Mouse (Mus musculus) limb, embryonic 14.5 days (tissue): ENCODE data around the gene Capn12. TPM values are rescaled to one million over a fixed set of nuclear protein-coding genes. Genes with fewer than 3 reads are reported as not detected.

Experiments used
- ATAC-seq: fragments of 200-750 bp; cut with Nextera tagmentation; 2 replicates; pipeline ENCODE4 v1.8.0; 2017; ENCODE audit warnings: low read depth, moderate number of reproducible peaks, moderate TSS enrichment; ENCODE audit not compliant: low FRiP score
- DNase-seq: peaks from one replicate; pipeline ENCODE4 v3.0.0-alpha.2; 2015; ENCODE audit warnings: low spot score
- H3K27ac ChIP-seq: fragments of 300-500 bp; sonication (generic); replicated peaks from 2 replicates; pipeline ENCODE4 v1.5.1; 2014; ENCODE audit warnings: low read depth, mild to moderate bottlenecking, low read length, moderate library complexity, mixed read lengths
- H3K27me3 ChIP-seq: fragments of 300-500 bp; sonication (generic); 2 replicates; pipeline ENCODE4 v1.6.1; 2014; ENCODE audit warnings: low read length, mixed read lengths; ENCODE audit not compliant: control insufficient read depth, insufficient read depth
- H3K36me3 ChIP-seq: fragments of 300-500 bp; sonication (generic); 2 replicates; pipeline ENCODE4 v1.6.1; 2014; ENCODE audit warnings: mild to moderate bottlenecking, low read length, moderate library complexity, mixed read lengths; ENCODE audit not compliant: control insufficient read depth, insufficient read depth
- H3K4me1 ChIP-seq: fragments of 300-500 bp; sonication (generic); 2 replicates; pipeline ENCODE4 v1.6.1; 2014; ENCODE audit warnings: antibody characterized with exemption, low read length, mixed read lengths; ENCODE audit not compliant: control insufficient read depth, insufficient read depth
- H3K4me2 ChIP-seq: fragments of 300-500 bp; sonication (generic); replicated peaks from 2 replicates; pipeline ENCODE4 v1.6.1; 2014; ENCODE audit warnings: low read depth, mild to moderate bottlenecking, low read length, moderate library complexity; ENCODE audit not compliant: severe bottlenecking
- H3K4me3 ChIP-seq: fragments of 300-500 bp; sonication (generic); replicated peaks from 2 replicates; pipeline ENCODE4 v1.5.1; 2014; ENCODE audit warnings: low read length
- H3K9ac ChIP-seq: fragments of 300-500 bp; sonication (generic); 2 replicates; pipeline ENCODE4 v1.6.1; 2014; ENCODE audit warnings: mild to moderate bottlenecking, low read depth, low read length, moderate library complexity; ENCODE audit not compliant: severe bottlenecking
- H3K9me3 ChIP-seq: fragments of 300-500 bp; sonication (generic); 2 replicates; pipeline ENCODE4 v1.6.1; 2016; ENCODE audit warnings: low read length; ENCODE audit not compliant: control insufficient read depth
- POLR2A ChIP-seq: fragments of 200-500 bp; IDR thresholded peaks from 2 replicates; pipeline ENCODE4 v1.8.0; 2012; ENCODE audit warnings: inconsistent platforms, mild to moderate bottlenecking, moderate library complexity, borderline replicate concordance; ENCODE audit not compliant: insufficient read depth, insufficient read length; ENCODE audit errors: extremely low read depth
- WGBS: fragments of 180-500 bp; shearing (Covaris S2); extraction: QIAGEN DNeasy Blood & Tissue Kit; methylation state at CpG from one replicate; pipeline ENCODE4 v1.1.7; 2014; 5-methylcytosine and 5-hydroxymethylcytosine counted together
- polyA plus RNA-seq, 2 experiments: library from polyadenylated mRNA; depleted of rRNA in 1 of 2; stranded (reverse) in 1 of 2; unstranded in 1 of 2; fragments of >200 nt; fragmentation: Nextera tagmentation in 1 of 2; extraction: Ambion mirVana in 1 of 2; gene quantifications; 2 replicates each; pipeline versions ENCODE4 v1.2.1 to v1.2.3; 2012 to 2014

The Capn12 gene
- polyA plus RNA-seq, 2 experiments = 0.25 to 0.58 TPM

GRCm38 (mm10) chr7:28921722-28922465, 40.7 kb downstream of the Capn12 start:
- H3K4me1 ChIP-seq = peaks cover 73% of the 10 kb centered on the region
- no peak overlapping the region for H3K9ac ChIP-seq
- peak overlapping the region; percentile 89; the same call in 1 of the 2 replicates for H3K27ac ChIP-seq
- H3K27me3 ChIP-seq = no peaks in the 10 kb centered on the region
- ATAC-seq (no peak), DNase-seq (no peak)
- 85% methylated on average over 8 of the region's 8 CpGs for WGBS
- H3K9me3 ChIP-seq = no peaks in the 10 kb centered on the region
- H3K4me2 ChIP-seq = no peak overlapping the region
- H3K36me3 ChIP-seq = peaks cover 36% of the 10 kb centered on the region
- no peak overlapping the region for H3K4me3 ChIP-seq
- TF ChIP-seq POLR2A = no peak

DNA sequence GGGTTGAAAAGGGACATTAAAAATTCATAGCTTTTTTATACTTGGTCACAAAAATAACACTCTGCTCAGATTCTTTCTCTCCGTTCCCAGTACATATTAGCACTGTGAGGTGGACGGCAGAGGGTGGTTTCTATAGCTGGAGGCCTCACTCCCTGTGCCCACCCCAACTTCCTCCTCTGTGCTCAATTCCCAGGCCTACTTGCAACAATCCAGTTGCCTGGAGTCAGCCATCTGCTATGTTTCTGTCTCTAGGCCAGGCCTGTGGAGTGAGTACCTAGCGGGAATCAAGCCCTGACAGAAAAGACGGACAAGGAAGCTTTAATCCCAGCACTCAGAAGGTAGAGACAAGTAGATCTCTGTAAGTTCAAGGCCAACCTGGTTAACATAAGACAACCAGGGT, 41.4 kb downstream of the Capn12 start:
- Histone ChIP-seq H3K27ac (peak overlapping the region; percentile 89), H3K27me3 (no peaks in the 10 kb centered on the region), H3K9me3 (no peaks in the 10 kb centered on the region), H3K4me2 (0 out of 2 replicates have a peak overlapping the region, but pooled peaks have one; percentile 7), H3K36me3 (peaks cover 29% of the 10 kb centered on the region), H3K9ac (no peak overlapping the region), H3K4me3 (no peak overlapping the region), H3K4me1 (peaks cover 73% of the 10 kb centered on the region)
- WGBS = 67% methylated on average over 4 of the region's 4 CpGs
- TF ChIP-seq POLR2A = no peak
- ATAC-seq (no peak), DNase-seq (no peak)

DNA sequence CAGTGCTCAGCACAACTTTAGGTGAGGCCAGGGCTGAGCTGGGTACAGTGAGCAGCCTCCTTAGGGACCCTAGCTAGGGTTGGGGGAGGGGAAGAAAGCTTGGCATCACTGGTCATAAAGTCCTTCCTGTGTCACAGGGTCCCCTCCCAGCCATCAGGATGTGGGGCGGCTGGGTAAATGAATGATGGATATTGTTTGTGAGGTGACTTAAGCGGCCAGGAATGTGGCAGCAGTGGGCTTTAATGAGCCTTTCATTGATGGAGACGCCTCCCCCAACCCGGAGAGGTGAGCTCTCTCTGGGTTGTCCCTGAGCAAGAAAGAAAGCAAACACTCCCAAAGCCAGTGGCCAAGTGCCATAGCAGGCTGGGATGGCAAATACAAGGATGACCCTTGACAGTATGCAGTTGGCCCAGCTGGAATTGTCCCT, 42.7 kb downstream of the Capn12 start:
- DNase-seq (peak; percentile 69), ATAC-seq (peak; percentile 70)
- Histone ChIP-seq H3K27ac (peak overlapping the region; percentile 89), H3K27me3 (no peaks in the 10 kb centered on the region), H3K4me3 (no peak overlapping the region), H3K36me3 (peaks cover 17% of the 10 kb centered on the region), H3K9me3 (no peaks in the 10 kb centered on the region), H3K4me2 (peak overlapping the region; percentile 27), H3K9ac (0 out of 2 replicates have a peak overlapping the region, but pooled peaks have one; percentile 40), H3K4me1 (peaks cover 69% of the 10 kb centered on the region)
- WGBS = 6% methylated on average over 4 of the region's 4 CpGs
- TF ChIP-seq POLR2A = no peak

GRCm38 (mm10) chr7:28924802-28925201, 43.6 kb downstream of the Capn12 start:
- Histone ChIP-seq H3K27me3 (no peaks in the 10 kb centered on the region), H3K27ac (peak overlapping the region; percentile 89), H3K4me3 (no peak overlapping the region), H3K36me3 (peaks cover 15% of the 10 kb centered on the region), H3K4me2 (no peak overlapping the region), H3K4me1 (peaks cover 68% of the 10 kb centered on the region), H3K9me3 (no peaks in the 10 kb centered on the region), H3K9ac (0 out of 2 replicates have a peak overlapping the region, but pooled peaks have one; percentile 12)
- WGBS = 68% methylated on average over 3 of the region's 3 CpGs
- TF ChIP-seq POLR2A = no peak
- ATAC-seq = no peak
- no peak for DNase-seq

- Histone ChIP-seq H3K9me3 (no peaks in the 10 kb centered on the region), H3K27ac (peak overlapping the region; percentile 89), H3K36me3 (peaks cover 18% of the 10 kb centered on the region), H3K4me1 (peaks cover 68% of the 10 kb centered on the region), H3K4me3 (no peak overlapping the region), H3K9ac (0 out of 2 replicates have a peak overlapping the region, but pooled peaks have one; percentile 12), H3K27me3 (no peaks in the 10 kb centered on the region), H3K4me2 (no peak overlapping the region)
- DNase-seq (peak; percentile 63), ATAC-seq (0 out of 2 replicates have a peak, but pooled peaks have one; percentile 10)
- WGBS = 22% methylated on average over 9 of the region's 9 CpGs
- TF ChIP-seq POLR2A = no peak
Observed at GRCm38 (mm10) chr7:28925317-28925716, 44.1 kb downstream of the Capn12 start.
